23 mouse cellular contexts compared by ENCODE assay signal in the genomic region with DNA sequence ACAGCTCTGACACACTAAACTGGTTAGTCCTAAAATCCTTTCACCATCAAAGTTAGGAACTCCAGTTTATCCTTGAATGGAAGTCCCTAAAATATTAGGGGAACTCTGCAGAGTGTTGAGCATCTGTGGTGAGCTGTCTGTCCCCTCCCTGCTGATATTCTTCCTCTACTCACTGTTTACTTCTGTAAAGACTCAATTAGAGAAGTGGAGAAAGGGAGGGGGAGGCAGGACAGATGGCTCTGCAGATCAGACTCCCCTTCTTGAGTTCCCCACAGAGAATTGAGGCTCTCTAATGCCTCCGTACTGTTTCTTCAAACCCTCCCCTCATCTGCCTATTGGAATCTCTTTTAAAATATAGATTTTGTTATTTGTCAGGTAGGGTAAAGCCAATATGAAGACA.
"Had no signal": no experiment of that assay in that cellular context is flagged by ENCODE, and none has a peak within 500 bp of the region (broad histone marks: within the 10 kb centered on the region; RNA-seq: fewer than 3 reads in every experiment).

No protein-coding gene starts in this region.

- H3K4me1 ChIP-seq: limb, embryonic 12.5 days; limb, embryonic 15.5 days; megakaryocyte, embryonic 14.5 days; midbrain, embryonic 13.5 days; neural tube, embryonic 12.5 days; neural tube, embryonic 15.5 days had no signal

- DNase-seq: kidney, adult 8-10 months; kidney, postnatal 10 days; kidney, postnatal 4 days; left cerebral cortex, postnatal 4 days; liver, postnatal 0 days; lung, embryonic 14.5 days; right cerebral cortex, adult 18-20 months; right cerebral cortex, postnatal 14 days; right cerebral cortex, postnatal 4 days; thymus, postnatal 36 days had no signal

- H3K9ac ChIP-seq: limb, embryonic 12.5 days; limb, embryonic 15.5 days; liver, embryonic 14.5 days; liver, postnatal 0 days; lung, embryonic 14.5 days; midbrain, embryonic 13.5 days; neural tube, embryonic 12.5 days; neural tube, embryonic 15.5 days had no signal

- H3K4me3 ChIP-seq: limb, embryonic 12.5 days; limb, embryonic 15.5 days; megakaryocyte, embryonic 14.5 days; midbrain, embryonic 10.5 days; midbrain, embryonic 13.5 days; neural tube, embryonic 12.5 days; neural tube, embryonic 15.5 days had no signal

- H3K27me3 ChIP-seq: limb, embryonic 12.5 days; limb, embryonic 15.5 days; megakaryocyte, embryonic 14.5 days; midbrain, embryonic 13.5 days; neural tube, embryonic 12.5 days; neural tube, embryonic 15.5 days had no signal

- H3K36me3 ChIP-seq: limb, embryonic 12.5 days; limb, embryonic 15.5 days; midbrain, embryonic 10.5 days; midbrain, embryonic 13.5 days; neural tube, embryonic 12.5 days; neural tube, embryonic 15.5 days had no signal

- ATAC-seq: intestine, embryonic 16.5 days; liver, postnatal 0 days; lung, postnatal 0 days; midbrain, embryonic 13.5 days had no signal

- H3K27ac ChIP-seq: limb, embryonic 12.5 days; limb, embryonic 15.5 days; liver, embryonic 14.5 days; macrophage; midbrain, embryonic 10.5 days; midbrain, embryonic 13.5 days; neural tube, embryonic 12.5 days; neural tube, embryonic 15.5 days; stomach, postnatal 0 days had no signal

- H3K4me2 ChIP-seq: limb, embryonic 12.5 days; limb, embryonic 15.5 days; liver, embryonic 11.5 days; lung, embryonic 14.5 days; midbrain, embryonic 13.5 days; neural tube, embryonic 12.5 days; neural tube, embryonic 15.5 days had no signal

- H3K9me3 ChIP-seq: limb, embryonic 12.5 days; limb, embryonic 15.5 days; midbrain, embryonic 10.5 days; midbrain, embryonic 13.5 days; neural tube, embryonic 12.5 days; neural tube, embryonic 15.5 days had no signal
